Mouse (Mus musculus) olfactory bulb, adult 2 months (tissue): ENCODE measurements around the gene Enox1. TPM values are rescaled to one million over a fixed set of nuclear protein-coding genes. Genes with fewer than 3 reads are reported as not detected.

Experiments used
- H3K27ac ChIP-seq: fragments of 200-500 bp; 2 replicates; pipeline ENCODE4 v1.5.1; 2012; ENCODE audit warnings: low read depth, low read length; ENCODE audit not compliant: insufficient read depth
- H3K4me1 ChIP-seq: fragments of 200-500 bp; 2 replicates; pipeline ENCODE4 v1.6.1; 2012; ENCODE audit warnings: low read length; ENCODE audit not compliant: control insufficient read depth, insufficient read depth
- H3K4me3 ChIP-seq: fragments of 200-500 bp; 2 replicates; pipeline ENCODE4 v1.5.1; 2012; ENCODE audit warnings: mild to moderate bottlenecking, low read depth, low read length, moderate library complexity; ENCODE audit not compliant: insufficient read depth
- CTCF ChIP-seq: fragments of 200-500 bp; IDR thresholded peaks from 2 replicates; pipeline ENCODE4 v1.5.1; 2012; ENCODE audit warnings: low read depth, mild to moderate bottlenecking, low read length, moderate library complexity; ENCODE audit not compliant: insufficient read depth
- POLR2A ChIP-seq: fragments of 200-500 bp; IDR thresholded peaks from 2 replicates; pipeline ENCODE4 v1.6.1; 2012; ENCODE audit warnings: mild to moderate bottlenecking, low read depth, low read length, moderate library complexity; ENCODE audit not compliant: insufficient read depth
- WGBS: fragments of 180-500 bp; shearing (Covaris S2); methylation state at CpG from one replicate; pipeline ENCODE4 v1.1.7; 2018; 5-methylcytosine and 5-hydroxymethylcytosine counted together
- polyA plus RNA-seq: library from polyadenylated mRNA; stranded (reverse); fragments of >200 nt; gene quantifications from 2 replicates; pipeline ENCODE4 v1.2.4, GENCODE M21; 2012; ENCODE audit warnings: low replicate concordance; ENCODE audit not compliant: missing spikeins, insufficient read depth, insufficient read length

The Enox1 gene
- polyA plus RNA-seq, 1 experiment, result not detected

DNA sequence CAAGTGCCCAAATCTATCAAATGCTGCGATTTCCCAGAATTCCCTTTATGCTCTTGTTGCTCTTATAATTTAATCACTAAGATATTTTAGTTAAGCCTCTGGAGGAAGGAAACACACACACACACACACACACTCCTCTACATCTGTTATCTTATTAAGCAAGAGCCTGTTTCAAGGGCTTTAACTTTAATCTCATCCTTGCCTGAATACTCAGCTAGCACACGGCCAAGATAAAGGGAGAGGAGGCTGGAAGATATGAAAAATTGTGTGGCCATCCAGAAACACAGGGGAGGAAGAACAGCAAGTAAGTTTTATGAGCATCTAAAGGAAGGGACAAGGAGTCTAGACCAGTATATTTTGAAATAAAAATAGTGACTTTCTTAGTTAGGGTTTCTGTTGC is 489.6 kb downstream of the Enox1 start:
- Histone ChIP-seq H3K4me1 (peaks cover 2% of the 10 kb centered on the region; the same call in 1 of the 2 replicates), H3K27ac (no peak overlapping the region), H3K4me3 (no peak overlapping the region)
- no peak for TF ChIP-seq POLR2A
- no peak for TF ChIP-seq CTCF
- whole genome bisulfite sequencing, result 92% methylated on average over 2 of the region's 2 CpGs

DNA sequence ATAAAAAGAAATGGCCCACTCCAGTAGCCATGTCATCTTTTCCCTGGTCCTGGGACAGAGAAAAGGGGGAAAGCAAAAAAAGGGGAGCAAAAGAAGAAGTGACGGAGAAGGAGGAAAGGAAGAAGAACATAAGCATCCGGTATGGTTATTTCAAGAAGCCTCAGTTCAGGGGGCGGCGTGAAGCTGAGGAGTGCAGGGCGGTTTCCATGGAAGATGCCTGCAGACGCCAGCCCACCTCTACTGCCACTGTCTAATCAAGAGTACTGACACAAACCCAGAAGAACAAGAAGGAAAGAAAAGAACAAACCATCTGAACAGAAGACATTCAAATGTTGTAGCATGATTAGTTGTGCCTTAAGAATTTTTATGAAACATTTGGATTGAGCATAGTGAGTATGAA is 490.5 kb downstream of the Enox1 start:
- Histone ChIP-seq H3K4me3 (no peak overlapping the region), H3K27ac (no peak overlapping the region), H3K4me1 (peaks cover 2% of the 10 kb centered on the region; the same call in 1 of the 2 replicates)
- TF ChIP-seq POLR2A, result no peak
- no peak for TF ChIP-seq CTCF
- 86% methylated on average over 6 of the region's 6 CpGs for WGBS

DNA sequence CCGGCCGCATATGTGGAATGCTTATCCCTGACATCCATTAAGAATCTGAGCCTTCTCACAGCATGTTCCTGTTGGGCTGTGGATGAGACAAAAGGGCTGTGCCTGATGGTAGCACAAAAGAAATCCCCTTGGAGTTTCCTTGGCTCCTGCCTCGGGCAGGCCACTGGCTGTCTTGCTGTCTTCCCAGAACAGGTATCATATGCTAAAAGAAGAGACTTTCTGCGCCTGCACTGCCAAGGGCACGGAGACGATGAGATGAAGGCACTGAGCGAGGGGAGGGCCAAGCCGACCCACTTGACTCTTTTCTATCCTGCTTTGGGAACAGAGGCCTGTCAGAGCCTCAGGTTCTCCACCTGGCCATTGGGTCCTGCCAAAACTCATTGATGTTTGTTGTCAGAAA is 491.7 kb downstream of the Enox1 start:
- 91% methylated on average over 8 of the region's 8 CpGs for WGBS
- no peak overlapping the region for H3K27ac ChIP-seq

DNA sequence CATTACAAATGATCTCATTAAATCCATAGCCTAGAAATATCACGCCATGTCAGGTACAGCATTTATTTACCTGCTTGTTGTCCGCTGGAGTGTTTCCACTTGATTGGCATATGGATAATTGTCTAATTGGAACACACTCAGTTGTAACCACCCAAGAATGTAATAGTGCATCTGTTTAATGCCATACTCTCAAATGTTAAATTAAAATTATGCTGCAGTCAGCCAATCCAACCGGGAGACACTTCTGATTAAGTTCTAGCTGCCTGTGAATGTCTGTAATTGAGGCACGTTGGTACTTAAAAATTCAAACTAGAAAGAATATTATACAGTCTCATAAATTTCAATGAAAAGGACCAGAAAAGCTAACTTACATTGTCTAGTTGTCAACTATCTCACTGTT is 502.2 kb downstream of the Enox1 start:
- Histone ChIP-seq H3K27ac (no peak overlapping the region), H3K4me1 (no peaks in the 10 kb centered on the region), H3K4me3 (no peak overlapping the region)
- WGBS, result 83% methylated on average over 4 of the region's 4 CpGs
- TF ChIP-seq CTCF (no peak), POLR2A (no peak)

More for the DNA sequence above, 491.7 kb downstream of the Enox1 start:
- Histone ChIP-seq H3K4me3 (no peak overlapping the region), H3K4me1 (peaks cover 2% of the 10 kb centered on the region; the same call in 1 of the 2 replicates)
- TF ChIP-seq POLR2A (no peak), CTCF (no peak)

DNA sequence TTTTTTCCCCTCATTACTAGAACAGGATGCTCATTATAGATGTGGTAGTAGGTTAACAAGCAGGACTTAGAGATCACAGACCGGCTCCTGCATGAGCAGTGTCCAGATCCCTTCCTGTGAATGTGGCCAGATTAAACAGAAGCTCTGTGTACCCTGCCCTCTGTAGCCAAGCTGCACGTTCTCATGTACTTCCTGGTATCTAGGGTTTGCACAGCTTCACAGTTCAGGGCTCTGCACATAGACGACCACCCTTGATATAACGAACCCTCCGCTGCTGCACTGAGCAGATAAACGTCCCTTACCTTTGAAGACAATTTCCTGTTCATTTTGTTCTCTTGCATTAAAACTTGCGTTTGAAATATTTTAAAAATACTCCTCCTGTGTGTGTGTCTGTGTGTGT is 505.7 kb downstream of the Enox1 start:
- WGBS, result 74% methylated on average over 7 of the region's 7 CpGs
- TF ChIP-seq POLR2A (no peak), CTCF (no peak)
- Histone ChIP-seq H3K4me3 (no peak overlapping the region), H3K4me1 (no peaks in the 10 kb centered on the region), H3K27ac (no peak overlapping the region)

DNA sequence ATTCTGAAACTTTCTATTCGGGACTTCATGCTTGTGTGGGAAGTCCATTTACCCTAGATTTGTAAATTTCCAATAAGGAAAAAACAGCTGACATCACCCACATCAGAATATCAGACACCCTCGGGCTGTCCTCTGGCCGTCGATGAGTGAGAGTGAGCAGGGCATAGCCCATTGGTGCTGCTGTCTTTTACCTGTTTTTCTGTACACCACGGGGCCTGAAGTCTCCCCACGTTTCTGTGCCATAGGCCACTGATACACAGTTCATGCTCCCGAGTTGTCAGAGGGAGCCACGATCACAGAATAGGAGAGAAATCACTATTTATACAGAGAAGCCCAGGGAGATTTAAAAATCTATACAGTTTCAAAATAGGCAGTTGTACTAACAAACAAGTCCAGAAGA is 506.4 kb downstream of the Enox1 start:
- 87% methylated on average over 8 of the region's 8 CpGs for WGBS
- no peaks in the 10 kb centered on the region for H3K4me1 ChIP-seq
- H3K4me3 ChIP-seq, result no peak overlapping the region
- no peak overlapping the region for H3K27ac ChIP-seq
- TF ChIP-seq CTCF, result no peak
- TF ChIP-seq POLR2A, result no peak

DNA sequence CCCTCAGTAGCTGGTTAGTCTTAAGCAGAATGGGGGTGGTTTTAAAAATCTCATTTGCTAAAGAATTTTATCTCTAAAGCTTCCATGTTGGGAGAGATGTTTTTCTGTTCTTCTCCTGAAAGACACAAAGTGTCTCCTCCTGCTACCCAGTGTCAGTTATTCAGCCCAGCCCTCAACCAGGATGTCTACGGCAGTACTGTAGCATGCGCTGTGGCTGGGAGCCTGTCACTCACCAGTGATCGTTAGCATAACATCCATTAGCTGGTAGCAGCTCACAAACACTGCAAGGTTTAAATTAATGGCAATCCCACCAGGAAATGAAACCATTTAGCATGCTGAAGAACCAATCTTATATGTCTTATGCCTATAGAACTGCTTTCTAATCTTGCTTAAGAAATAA is 511.5 kb downstream of the Enox1 start:
- H3K4me1 ChIP-seq, result peaks cover 12% of the 10 kb centered on the region
- no peak overlapping the region for H3K4me3 ChIP-seq
- WGBS, result 86% methylated on average over 3 of the region's 3 CpGs
- no peak overlapping the region for H3K27ac ChIP-seq
- TF ChIP-seq POLR2A (no peak), CTCF (no peak)

DNA sequence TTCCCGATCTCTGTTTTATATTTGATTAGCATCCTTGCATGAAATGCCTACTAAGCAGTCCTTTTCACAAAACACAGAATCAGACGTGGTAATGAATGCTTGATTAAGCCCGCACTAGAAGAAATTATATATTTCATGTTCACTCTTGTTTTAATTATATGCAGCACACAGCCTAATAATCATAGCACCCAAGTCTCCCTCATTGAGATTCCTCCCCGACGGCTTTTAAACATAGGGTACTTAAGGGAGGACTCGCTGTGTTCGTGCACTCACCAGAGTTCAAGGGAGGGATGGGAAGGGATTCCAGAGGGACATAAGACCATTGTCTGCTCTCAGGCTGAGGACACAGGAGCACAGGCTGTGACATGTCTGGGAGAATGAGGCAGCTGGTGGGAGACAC is 512.9 kb downstream of the Enox1 start:
- Histone ChIP-seq H3K27ac (no peak overlapping the region), H3K4me1 (peaks cover 13% of the 10 kb centered on the region), H3K4me3 (no peak overlapping the region)
- 30% methylated on average over 7 of the region's 7 CpGs for WGBS
- no peak for TF ChIP-seq POLR2A
- no peak for TF ChIP-seq CTCF

DNA sequence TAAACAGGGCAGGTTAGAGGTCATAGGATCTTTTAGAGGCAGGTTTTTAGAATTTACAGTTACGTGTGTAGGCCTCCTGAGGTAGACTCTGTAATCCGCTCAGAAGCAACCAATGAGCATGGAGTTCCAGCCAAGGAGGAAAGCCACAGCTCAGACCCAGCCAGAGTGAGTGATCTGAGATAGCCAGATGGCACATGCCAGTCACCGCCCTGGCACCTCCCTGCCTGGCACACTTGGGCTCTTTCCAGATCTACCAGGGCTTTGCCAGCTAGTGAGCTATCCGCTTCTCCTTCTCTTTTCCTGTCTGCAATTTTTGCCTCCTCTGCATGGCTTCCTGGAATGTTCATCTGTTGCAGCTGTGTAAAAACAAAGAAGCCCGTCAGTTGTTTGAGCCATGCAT is 514.4 kb downstream of the Enox1 start:
- no peak overlapping the region for H3K27ac ChIP-seq
- H3K4me1 ChIP-seq, result peaks cover 13% of the 10 kb centered on the region
- TF ChIP-seq POLR2A (no peak), CTCF (no peak)
- WGBS, result 86% methylated on average over 5 of the region's 5 CpGs
- H3K4me3 ChIP-seq, result no peak overlapping the region

DNA sequence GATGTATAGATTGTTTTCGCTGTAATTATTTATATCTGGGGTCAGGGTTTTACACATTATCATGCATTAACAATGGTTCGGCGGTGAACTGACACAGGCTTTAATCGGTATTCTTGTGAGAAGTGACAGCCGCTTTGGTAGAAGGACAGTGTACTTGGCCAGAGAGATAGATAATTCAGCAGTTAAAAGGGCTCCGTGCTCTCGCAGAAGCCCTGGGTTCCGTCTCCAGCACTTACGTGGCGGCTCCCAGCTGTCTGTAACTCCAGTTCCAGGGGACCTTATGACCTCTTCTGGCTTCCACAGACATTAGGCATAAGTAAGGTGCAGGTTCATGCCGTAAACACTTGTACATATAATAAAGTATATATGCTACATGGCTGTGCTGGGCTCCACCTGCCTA is 515.4 kb downstream of the Enox1 start:
- Histone ChIP-seq H3K27ac (no peak overlapping the region), H3K4me3 (no peak overlapping the region), H3K4me1 (peaks cover 13% of the 10 kb centered on the region)
- TF ChIP-seq POLR2A (no peak), CTCF (no peak)
- WGBS, result 96% methylated on average over 11 of the region's 11 CpGs
